Mouse (Mus musculus) CH12.LX (cell line): ENCODE measurements at regions not wholly inside any gene's neighbourhood (a gene's known extent, or its start where the extent isn't known, plus 50 kb on each side); places are given as distances from the start of the nearest gene placed in this dataset.

Source experiments
- DNase-seq: peaks from one replicate; pipeline ENCODE4 v3.0.0-alpha.2; 2013; ENCODE audit errors: extremely low read depth
- H3K27ac ChIP-seq: 2 replicates; pipeline ENCODE4 v1.5.1; 2012; ENCODE audit warnings: low read depth, mild to moderate bottlenecking, control low read depth, moderate library complexity; ENCODE audit not compliant: insufficient read depth
- H3K27me3 ChIP-seq: replicated peaks from 2 replicates; pipeline ENCODE3; 2012; ENCODE audit warnings: inconsistent platforms
- H3K36me3 ChIP-seq, 2 experiments: replicated peaks in 1 of 2; 2 replicates each; pipeline versions ENCODE3 to v1.6.1; 2012; ENCODE audit warnings: inconsistent platforms in 1 of 2, low read length in 1 of 2, mild to moderate bottlenecking in 1 of 2, mixed read lengths in 1 of 2, moderate library complexity in 1 of 2; ENCODE audit not compliant: control insufficient read depth in 1 of 2, insufficient read depth in 1 of 2
- H3K4me1 ChIP-seq, 2 experiments: 2 replicates each; pipeline ENCODE4 v1.6.1; 2012; ENCODE audit warnings: inconsistent platforms in 1 of 2, moderate library complexity in 1 of 2; ENCODE audit not compliant: insufficient read depth in 2 of 2, control insufficient read depth in 1 of 2
- H3K4me2 ChIP-seq: 2 replicates; pipeline ENCODE4 v1.6.1; 2012; ENCODE audit warnings: low read depth, mild to moderate bottlenecking, control low read depth; ENCODE audit not compliant: poor library complexity, insufficient read depth, severe bottlenecking
- H3K4me3 ChIP-seq, 3 experiments: fragments of 150-350 bp in 1 of 3; sonication (generic) in 1 of 3; replicated peaks in 1 of 3; 2 replicates each; pipeline versions ENCODE3 to v1.5.1; 2011 to 2012; ENCODE audit warnings: low read depth in 2 of 3, low read length in 2 of 3, mild to moderate bottlenecking in 2 of 3, moderate library complexity in 2 of 3, control low read depth in 1 of 3, improper control_type of control experiment in 1 of 3, inconsistent platforms in 1 of 3, mixed read lengths in 1 of 3; ENCODE audit not compliant: poor library complexity in 1 of 3
- H3K79me2 ChIP-seq: replicated peaks from 2 replicates; pipeline ENCODE4 v1.6.1; 2012; ENCODE audit warnings: mild to moderate bottlenecking, moderate library complexity; ENCODE audit not compliant: control insufficient read depth, poor library complexity, insufficient read depth, severe bottlenecking; ENCODE audit errors: extremely low read depth
- H3K9ac ChIP-seq: 2 replicates; pipeline ENCODE4 v1.6.1; 2012; ENCODE audit warnings: low read depth, mild to moderate bottlenecking, control low read depth, moderate library complexity; ENCODE audit not compliant: insufficient read depth
- H3K9me3 ChIP-seq: replicated peaks from 2 replicates; pipeline ENCODE3; 2012; ENCODE audit warnings: low read length, inconsistent platforms, mixed read lengths
- CHD1 ChIP-seq: IDR thresholded peaks from 2 replicates; pipeline ENCODE4 v1.6.1; 2012; ENCODE audit warnings: low read depth, low read length, improper control_type of control experiment, inconsistent platforms
- CHD2 ChIP-seq: IDR thresholded peaks from 2 replicates; pipeline ENCODE4 v1.6.1; 2011; ENCODE audit warnings: low read length, improper control_type of control experiment
- CTCF ChIP-seq, 2 experiments: IDR thresholded peaks in 1 of 2; conservative IDR thresholded peaks in 1 of 2; 2 replicates each; pipeline ENCODE4 v1.5.1; 2011 to 2012; ENCODE audit warnings: low read depth in 2 of 2, low read length in 2 of 2, improper control_type of control experiment in 1 of 2, inconsistent platforms in 1 of 2, mild to moderate bottlenecking in 1 of 2, moderate library complexity in 1 of 2
- E2F4 ChIP-seq: IDR thresholded peaks from 2 replicates; pipeline ENCODE4 v1.6.1; 2011; ENCODE audit warnings: low read depth, low read length, improper control_type of control experiment; ENCODE audit not compliant: insufficient replicate concordance
- ELF1 ChIP-seq: IDR thresholded peaks from 2 replicates; pipeline ENCODE4 v1.6.1; 2014; ENCODE audit warnings: low read depth, mild to moderate bottlenecking, inconsistent platforms, low read length, improper control_type of control experiment
- EP300 ChIP-seq: IDR thresholded peaks from 2 replicates; pipeline ENCODE4 v1.6.1; 2011; ENCODE audit warnings: low read length, improper control_type of control experiment
- ETS1 ChIP-seq: conservative IDR thresholded peaks from 2 replicates; pipeline ENCODE4 v1.6.1; 2012; ENCODE audit warnings: low read depth, mild to moderate bottlenecking, inconsistent platforms, low read length, improper control_type of control experiment, moderate library complexity
- GABPA ChIP-seq: IDR thresholded peaks from 2 replicates; pipeline ENCODE4 v1.6.1; 2012; ENCODE audit warnings: low read depth, low read length, improper control_type of control experiment, inconsistent platforms; ENCODE audit not compliant: insufficient replicate concordance
- HCFC1 ChIP-seq: IDR thresholded peaks from 2 replicates; pipeline ENCODE4 v1.6.1; 2012; ENCODE audit warnings: low read depth, mild to moderate bottlenecking, inconsistent platforms, low read length, improper control_type of control experiment
- IRF4 ChIP-seq: IDR thresholded peaks from 2 replicates; pipeline ENCODE4 v1.6.1; 2014; ENCODE audit warnings: low read depth, mild to moderate bottlenecking, inconsistent platforms, low read length, improper control_type of control experiment
- JUND ChIP-seq: conservative IDR thresholded peaks from 2 replicates; pipeline ENCODE4 v1.6.1; 2011; ENCODE audit warnings: low read depth, low read length, improper control_type of control experiment
- KAT2A ChIP-seq: IDR thresholded peaks from 2 replicates; pipeline ENCODE4 v1.6.1; 2012; ENCODE audit warnings: low read length, improper control_type of control experiment, inconsistent platforms; ENCODE audit not compliant: insufficient replicate concordance
- MAFK ChIP-seq: IDR thresholded peaks from 2 replicates; pipeline ENCODE4 v1.6.1; 2011; ENCODE audit warnings: low read length, improper control_type of control experiment; ENCODE audit not compliant: insufficient replicate concordance
- MAX ChIP-seq: IDR thresholded peaks from 2 replicates; pipeline ENCODE4 v1.6.1; 2011; ENCODE audit warnings: low read length, improper control_type of control experiment
- MAZ ChIP-seq: IDR thresholded peaks from 2 replicates; pipeline ENCODE4 v1.6.1; 2012; ENCODE audit warnings: low read depth, mild to moderate bottlenecking, inconsistent platforms, low read length, improper control_type of control experiment, moderate library complexity
- MEF2A ChIP-seq: IDR thresholded peaks from 2 replicates; pipeline ENCODE4 v1.6.1; 2014; ENCODE audit warnings: low read depth, mild to moderate bottlenecking, inconsistent platforms, low read length, improper control_type of control experiment, borderline replicate concordance
- MXI1 ChIP-seq: IDR thresholded peaks from 2 replicates; pipeline ENCODE4 v1.6.1; 2011; ENCODE audit warnings: mild to moderate bottlenecking, low read depth, low read length, improper control_type of control experiment
- MYC ChIP-seq: IDR thresholded peaks from 2 replicates; pipeline ENCODE4 v1.6.1; 2011; ENCODE audit warnings: low read depth, mild to moderate bottlenecking, improper control_type of control experiment, low read length
- NELFE ChIP-seq: IDR thresholded peaks from 2 replicates; pipeline ENCODE4 v1.6.1; 2011; ENCODE audit warnings: low read depth, low read length, improper control_type of control experiment
- NRF1 ChIP-seq: IDR thresholded peaks from 2 replicates; pipeline ENCODE4 v1.6.1; 2014; ENCODE audit warnings: low read depth, mild to moderate bottlenecking, inconsistent platforms, low read length, improper control_type of control experiment, moderate library complexity
- POLR2AphosphoS2 ChIP-seq: IDR thresholded peaks from 2 replicates; pipeline ENCODE4 v1.6.1; 2011; ENCODE audit warnings: low read depth, low read length, improper control_type of control experiment
- RAD21 ChIP-seq: IDR thresholded peaks from 2 replicates; pipeline ENCODE4 v1.6.1; 2011; ENCODE audit warnings: low read depth, mild to moderate bottlenecking, low read length, improper control_type of control experiment, moderate library complexity
- RCOR1 ChIP-seq: conservative IDR thresholded peaks from 2 replicates; pipeline ENCODE4 v1.6.1; 2012; ENCODE audit warnings: low read depth, mild to moderate bottlenecking, inconsistent platforms, low read length, improper control_type of control experiment
- SMC3 ChIP-seq: IDR thresholded peaks from 2 replicates; pipeline ENCODE4 v1.6.1; 2011; ENCODE audit warnings: low read depth, low read length, improper control_type of control experiment
- TBP ChIP-seq: conservative IDR thresholded peaks from 2 replicates; pipeline ENCODE4 v1.6.1; 2011; ENCODE audit warnings: low read depth, low read length, improper control_type of control experiment
- TCF12 ChIP-seq: IDR thresholded peaks from 2 replicates; pipeline ENCODE4 v1.6.1; 2014; ENCODE audit warnings: low read depth, mild to moderate bottlenecking, inconsistent platforms, low read length, improper control_type of control experiment
- UBTF ChIP-seq: IDR thresholded peaks from 2 replicates; pipeline ENCODE4 v1.6.1; 2012; ENCODE audit warnings: low read depth, mild to moderate bottlenecking, inconsistent platforms, low read length, improper control_type of control experiment, moderate library complexity
- USF2 ChIP-seq: conservative IDR thresholded peaks from 2 replicates; pipeline ENCODE4 v1.6.1; 2011; ENCODE audit warnings: low read depth, low read length, improper control_type of control experiment
- ZC3H11A ChIP-seq: IDR thresholded peaks from 2 replicates; pipeline ENCODE4 v1.6.1; 2012; ENCODE audit warnings: low read depth, mild to moderate bottlenecking, inconsistent platforms, low read length, improper control_type of control experiment
- ZKSCAN1 ChIP-seq: IDR thresholded peaks from 2 replicates; pipeline ENCODE4 v1.6.1; 2012; ENCODE audit warnings: low read depth, inconsistent platforms, low read length, improper control_type of control experiment, borderline replicate concordance
- ZMIZ1 ChIP-seq: IDR thresholded peaks from 2 replicates; pipeline ENCODE4 v1.6.1; 2012; ENCODE audit warnings: low read depth, mild to moderate bottlenecking, inconsistent platforms, low read length, improper control_type of control experiment
- ZNF384 ChIP-seq: IDR thresholded peaks from 2 replicates; pipeline ENCODE4 v1.6.1; 2012; ENCODE audit warnings: low read depth, low read length, improper control_type of control experiment, inconsistent platforms
- dilution Hi-C: fragments of 300-500 bp; cut with MboI; formaldehyde crosslinking; loops from 2 replicates; pipeline ENCODE4 v1.14.3; 2020; ENCODE audit warnings: low sequenced_read_pairs; ENCODE audit not compliant: extremely low pct_unique_long_range_greater_than_20kb, extremely low pct_ligation_motif_present
- in situ Hi-C: fragments of 300-500 bp; cut with MboI; formaldehyde crosslinking; loops from 3 replicates; pipeline ENCODE4 v1.14.3; 2019; ENCODE audit warnings: low sequenced_read_pairs, low pct_ligation_motif_present, low pct_unique_long_range_greater_than_20kb, mixed read lengths

GRCm38 (mm10) chr8:10845607-10846006, 162.7 kb downstream of the Irs2 start:
- Histone ChIP-seq H3K4me2 (no peak overlapping the region), H3K4me3 (no peak overlapping the region), H3K9me3 (no peaks in the 10 kb centered on the region), H3K9ac (no peak overlapping the region), H3K27ac (no peak overlapping the region), H3K27me3 (no peaks in the 10 kb centered on the region), H3K4me1 (peaks cover 11 to 36% of the 10 kb centered on the region in 2 experiments), H3K79me2 (no peaks in the 10 kb centered on the region), H3K36me3 (no peaks in the 10 kb centered on the region)
- dilution Hi-C loops (no loop called here), in situ Hi-C loops (no loop called here)
- DNase-seq, result no peak
- no peak for TF ChIP-seq CTCF (conservative IDR thresholded peaks at IDR 0.05 in 1 of 2, IDR thresholded peaks at IDR 0.05 in 1 of 2; ENCODE audit: low read depth in 2 of 2, low read length in 2 of 2)
- TF ChIP-seq E2F4, result no peak

GRCm38 (mm10) chr8:10840853-10841531, 167.3 kb downstream of the Irs2 start:
- no peak overlapping the region for H3K4me3 ChIP-seq
- dilution Hi-C loops, result no loop called here
- TF ChIP-seq IRF4 (no peak; the same call in 1 of the 2 replicates), ZC3H11A (no peak), CHD1 (no peak), RAD21 (no peak), E2F4 (no peak), CHD2 (no peak), USF2 (no peak), UBTF (no peak), ELF1 (no peak), ETS1 (no peak), ZMIZ1 (no peak), HCFC1 (no peak), GABPA (no peak), MEF2A (no peak), ZNF384 (no peak), CTCF (conservative IDR thresholded peaks at IDR 0.05 in 1 of 2, IDR thresholded peaks at IDR 0.05 in 1 of 2; ENCODE audit: low read depth in 2 of 2, low read length in 2 of 2) (no peak), RCOR1 (no peak), MAZ (no peak), POLR2AphosphoS2 (no peak), MAFK (no peak), NRF1 (no peak), MYC (peak; percentile 52; the same call in 1 of the 2 replicates), JUND (no peak), TCF12 (no peak), TBP (no peak), EP300 (peak; percentile 49; the same call in 1 of the 2 replicates), KAT2A (no peak), SMC3 (no peak), ZKSCAN1 (no peak), NELFE (no peak), MAX (peak; percentile 46; the same call in 1 of the 2 replicates), MXI1 (no peak)

More at GRCm38 (mm10) chr8:10840853-10841531, 167.3 kb downstream of the Irs2 start:
- in situ Hi-C loops, result no loop called here
- Histone ChIP-seq H3K9me3 (peaks cover 2% of the 10 kb centered on the region), H3K4me1 (peaks cover 13 to 37% of the 10 kb centered on the region in 2 experiments), H3K79me2 (no peaks in the 10 kb centered on the region), H3K36me3 (no peaks in the 10 kb centered on the region), H3K4me2 (no peak overlapping the region), H3K27ac (no peak overlapping the region), H3K9ac (no peak overlapping the region), H3K27me3 (no peaks in the 10 kb centered on the region)
- DNase-seq, result peak; percentile 37
